Mouse (Mus musculus) spleen, postnatal 4 days (tissue): ENCODE results near the gene Mocs1.

Experiments used
- DNase-seq, 2 experiments: peaks; one replicate each; pipeline ENCODE4 v3.0.0; 2022; ENCODE audit warnings: low spot score in 2 of 2

Mocs1 gene

GRCm38 (mm10) chr17:49481876-49482275, 53.7 kb downstream of the Mocs1 start:
- no peak for DNase-seq

GRCm38 (mm10) chr17:49484435-49484834, 56.3 kb downstream of the Mocs1 start:
- no peak for DNase-seq

GRCm38 (mm10) chr17:49489098-49489497, 60.9 kb downstream of the Mocs1 start:
- DNase-seq: no peak

GRCm38 (mm10) chr17:49493276-49493675, 65.1 kb downstream of the Mocs1 start:
- no peak for DNase-seq

GRCm38 (mm10) chr17:49498169-49498568, 70.0 kb downstream of the Mocs1 start:
- DNase-seq: no peak

GRCm38 (mm10) chr17:49499635-49500034, 71.5 kb downstream of the Mocs1 start:
- DNase-seq: no peak

- no peak for DNase-seq
Measured at GRCm38 (mm10) chr17:49500234-49500633, 72.1 kb downstream of the Mocs1 start.

- DNase-seq: no peak
Measured at GRCm38 (mm10) chr17:49503246-49503900, 75.2 kb downstream of the Mocs1 start.
